Mouse (Mus musculus): ENCODE results near the gene En1. TPM values are rescaled to one million over a fixed set of nuclear protein-coding genes. Genes with fewer than 3 reads are reported as not detected.

The En1 gene
- total and polyA plus RNA-seq, 2 experiments from 2014 or later, result not detected

GRCm38 (mm10) chr1:120613461-120614306, 11.5 kb downstream of the En1 start:
- Histone ChIP-seq H3K9me3 (replicated peaks; ENCODE audit: control insufficient read depth, low read length) (no peaks in the 10 kb centered on the region), H3K9ac (replicated peaks; ENCODE audit: low read depth, low read length) (no peak overlapping the region), H3K4me1 (ENCODE audit: control insufficient read depth, insufficient read depth) (no peaks in the 10 kb centered on the region), H3K4me3 (ENCODE audit: low read depth, low read length) (peak overlapping the region; percentile 30), H3K36me3 (replicated peaks; ENCODE audit: control insufficient read depth, insufficient read depth, low read length) (no peaks in the 10 kb centered on the region), H3K27ac (ENCODE audit: low read depth) (no peak overlapping the region), H3K4me2 (ENCODE audit: low read depth, low read length) (peak overlapping the region; percentile 40), H3K27me3 (ENCODE audit: control insufficient read depth, insufficient read depth, low read length) (peaks cover 100% of the 10 kb centered on the region)
- TF ChIP-seq CTCF (IDR thresholded peaks at IDR 0.05; ENCODE audit: low read depth), result no peak
- 4% methylated on average over 32 of the region's 32 CpGs for WGBS
- ATAC-seq (ENCODE audit: insufficient read depth, low read depth), result no peak
- DNase-seq (ENCODE audit: low spot score), result no peak

GRCm38 (mm10) chr1:120614307-120615100, 12.3 kb downstream of the En1 start:
- DNase-seq (ENCODE audit: low spot score), result no peak
- H3K9ac ChIP-seq (replicated peaks; ENCODE audit: low read depth, low read length), result no peak overlapping the region
- no peaks in the 10 kb centered on the region for H3K9me3 ChIP-seq (replicated peaks; ENCODE audit: control insufficient read depth, low read length)
- H3K36me3 ChIP-seq (replicated peaks; ENCODE audit: control insufficient read depth, insufficient read depth, low read length), result no peaks in the 10 kb centered on the region
- no peak overlapping the region for H3K27ac ChIP-seq (ENCODE audit: low read depth)
- ATAC-seq (ENCODE audit: insufficient read depth, low read depth), result no peak
- peak overlapping the region; percentile 30 for H3K4me3 ChIP-seq (ENCODE audit: low read depth, low read length)
- H3K4me2 ChIP-seq (ENCODE audit: low read depth, low read length), result peak overlapping the region; percentile 40; the same call in 1 of the 2 replicates
- WGBS, result 3% methylated on average over 30 of the region's 30 CpGs
- H3K27me3 ChIP-seq (ENCODE audit: control insufficient read depth, insufficient read depth, low read length), result peaks cover 100% of the 10 kb centered on the region
- no peak for TF ChIP-seq CTCF (IDR thresholded peaks at IDR 0.05; ENCODE audit: low read depth)
- no peak for TF ChIP-seq EP300 (IDR thresholded peaks at IDR 0.05; ENCODE audit: low read depth)
- no peaks in the 10 kb centered on the region for H3K4me1 ChIP-seq (ENCODE audit: control insufficient read depth, insufficient read depth)

- 5% methylated on average over 4 of the region's 4 CpGs for WGBS
- Histone ChIP-seq H3K4me1 (ENCODE audit: control insufficient read depth, insufficient read depth) (no peaks in the 10 kb centered on the region), H3K4me2 (ENCODE audit: low read depth, low read length) (no peak overlapping the region), H3K27me3 (ENCODE audit: control insufficient read depth, insufficient read depth, low read length) (peaks cover 99% of the 10 kb centered on the region), H3K9me3 (replicated peaks; ENCODE audit: control insufficient read depth, low read length) (no peaks in the 10 kb centered on the region), H3K4me3 (ENCODE audit: low read depth, low read length) (no peak overlapping the region), H3K9ac (replicated peaks; ENCODE audit: low read depth, low read length) (no peak overlapping the region), H3K27ac (ENCODE audit: low read depth) (no peak overlapping the region), H3K36me3 (replicated peaks; ENCODE audit: control insufficient read depth, insufficient read depth, low read length) (no peaks in the 10 kb centered on the region)
- ATAC-seq (ENCODE audit: insufficient read depth, low read depth) (no peak), DNase-seq (ENCODE audit: low spot score) (no peak)
- TF ChIP-seq EP300 (IDR thresholded peaks at IDR 0.05; ENCODE audit: low read depth), result no peak
- TF ChIP-seq CTCF (IDR thresholded peaks at IDR 0.05; ENCODE audit: low read depth), result no peak
Observed at GRCm38 (mm10) chr1:120615521-120615920, 13.3 kb downstream of the En1 start.

GRCm38 (mm10) chr1:120615927-120616326, 13.7 kb downstream of the En1 start:
- no peak overlapping the region for H3K4me2 ChIP-seq (ENCODE audit: low read depth, low read length)
- no peaks in the 10 kb centered on the region for H3K9me3 ChIP-seq (replicated peaks; ENCODE audit: control insufficient read depth, low read length)
- H3K36me3 ChIP-seq (replicated peaks; ENCODE audit: control insufficient read depth, insufficient read depth, low read length), result no peaks in the 10 kb centered on the region
- TF ChIP-seq EP300 (IDR thresholded peaks at IDR 0.05; ENCODE audit: low read depth), result no peak
- TF ChIP-seq CTCF (IDR thresholded peaks at IDR 0.05; ENCODE audit: low read depth), result no peak
- no peak overlapping the region for H3K4me3 ChIP-seq (ENCODE audit: low read depth, low read length)
- no peaks in the 10 kb centered on the region for H3K4me1 ChIP-seq (ENCODE audit: control insufficient read depth, insufficient read depth)
- ATAC-seq (ENCODE audit: insufficient read depth, low read depth) (no peak), DNase-seq (ENCODE audit: low spot score) (no peak)
- no peak overlapping the region for H3K27ac ChIP-seq (ENCODE audit: low read depth)
- no peak overlapping the region for H3K9ac ChIP-seq (replicated peaks; ENCODE audit: low read depth, low read length)
- H3K27me3 ChIP-seq (ENCODE audit: control insufficient read depth, insufficient read depth, low read length), result peaks cover 95% of the 10 kb centered on the region
- WGBS, result 1% methylated on average over 9 of the region's 9 CpGs

DNA sequence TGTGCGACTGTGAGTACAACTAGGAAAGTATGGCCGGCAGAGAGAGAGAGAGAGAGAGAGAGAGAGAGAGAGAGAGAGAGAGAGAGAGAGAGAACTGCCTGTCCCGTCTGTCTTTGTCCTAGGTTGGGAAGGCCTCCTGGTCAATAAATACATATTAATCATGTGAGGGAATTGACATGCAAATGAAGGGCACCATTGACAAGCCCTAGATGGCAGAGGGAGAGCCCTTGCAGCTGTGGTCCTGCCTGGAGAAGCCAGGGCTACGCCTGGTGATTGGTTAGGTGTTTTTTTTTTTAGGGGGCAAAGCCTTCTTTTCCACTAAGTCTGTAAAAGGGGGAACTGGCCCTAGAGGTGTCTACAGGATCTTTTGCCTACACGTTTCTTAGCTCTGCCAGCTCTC, 19.2 kb downstream of the En1 start:
- Histone ChIP-seq H3K4me1 (ENCODE audit: control insufficient read depth, insufficient read depth) (no peaks in the 10 kb centered on the region), H3K36me3 (replicated peaks; ENCODE audit: control insufficient read depth, insufficient read depth, low read length) (no peaks in the 10 kb centered on the region), H3K4me3 (ENCODE audit: low read depth, low read length) (no peak overlapping the region), H3K27ac (ENCODE audit: low read depth) (no peak overlapping the region), H3K4me2 (ENCODE audit: low read depth, low read length) (no peak overlapping the region), H3K27me3 (ENCODE audit: control insufficient read depth, insufficient read depth, low read length) (peaks cover 63% of the 10 kb centered on the region), H3K9ac (replicated peaks; ENCODE audit: low read depth, low read length) (no peak overlapping the region), H3K9me3 (replicated peaks; ENCODE audit: control insufficient read depth, low read length) (no peaks in the 10 kb centered on the region)
- TF ChIP-seq CTCF (IDR thresholded peaks at IDR 0.05; ENCODE audit: low read depth) (no peak), EP300 (IDR thresholded peaks at IDR 0.05; ENCODE audit: low read depth) (no peak)
- WGBS, result 32% methylated on average over 5 of the region's 5 CpGs
- ATAC-seq (ENCODE audit: insufficient read depth, low read depth) (no peak), DNase-seq (ENCODE audit: low spot score) (no peak)

All from heart, postnatal 0 days (tissue).